Mouse (Mus musculus) heart, adult 2 months (tissue): ENCODE measurements around the gene Mapre3.

Experiments
- EP300 ChIP-seq: fragments of 200-500 bp; IDR thresholded peaks from 2 replicates; pipeline ENCODE4 v1.6.1; 2011; ENCODE audit warnings: low read depth, low read length, control low read depth; ENCODE audit not compliant: insufficient read depth
- POLR2A ChIP-seq: fragments of 200-500 bp; IDR thresholded peaks from 2 replicates; pipeline ENCODE4 v1.6.1; 2011; ENCODE audit warnings: mild to moderate bottlenecking, low read depth, low read length, control low read depth; ENCODE audit not compliant: insufficient read depth

- no peak for TF ChIP-seq EP300
- no peak for TF ChIP-seq POLR2A
Observed at GRCm38 (mm10) chr5:30780699-30781098, 33.7 kb upstream of the Mapre3 start.
